ENCODE assay signal across 8 mouse cellular contexts in the genomic region with DNA sequence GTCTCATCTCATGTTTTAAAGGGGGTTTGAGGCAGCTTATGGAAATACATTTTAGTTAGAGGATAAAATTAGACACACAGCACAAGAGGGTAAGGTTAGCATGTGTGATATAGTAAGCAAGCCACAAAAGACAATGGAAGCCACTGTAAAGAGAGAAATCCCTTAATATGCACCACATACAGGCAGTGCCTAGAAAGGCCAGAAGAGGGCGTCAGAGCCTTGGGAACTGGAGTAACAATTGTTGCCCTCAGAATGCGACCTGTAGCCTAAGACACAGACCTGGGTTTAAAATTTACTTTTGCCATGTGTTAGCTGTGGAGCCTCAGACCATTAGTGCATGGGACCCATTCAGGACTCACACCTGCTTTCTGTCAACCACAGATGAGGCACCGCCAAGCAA. TPM values are rescaled to one million over a fixed set of nuclear protein-coding genes. Genes with fewer than 3 reads are reported as not detected.
DNase-seq lines count a peak whose midpoint lies in the region; ATAC-seq and TF ChIP-seq lines count a peak whose summit lies in the region.

No protein-coding gene starts in this region.

- no peak for ATAC-seq in heart, postnatal 0 days (ENCODE audit: insufficient read depth, low read depth)

- H3K4me1 ChIP-seq in heart, postnatal 0 days (ENCODE audit: control insufficient read depth, insufficient read depth) = 0 out of 2 replicates have a peak, but pooled peaks cover 4% of the 10 kb centered on the region
- no peaks in the 10 kb centered on the region for H3K4me1 ChIP-seq in testis, adult 2 months (ENCODE audit: control insufficient read depth, insufficient read depth, low read length)

- H3K4me2 ChIP-seq in heart, postnatal 0 days (ENCODE audit: low read depth, low read length) = no peak overlapping the region

- no peaks in the 10 kb centered on the region for H3K9me3 ChIP-seq in heart, postnatal 0 days (replicated peaks; ENCODE audit: control insufficient read depth, low read length)

- H3K27me3 ChIP-seq in heart, postnatal 0 days (ENCODE audit: control insufficient read depth, insufficient read depth, low read length) = no peaks in the 10 kb centered on the region
- H3K27me3 ChIP-seq in testis, adult 2 months (ENCODE audit: control insufficient read depth, insufficient read depth, low read length) = no peaks in the 10 kb centered on the region

- no peak overlapping the region for H3K9ac ChIP-seq in heart, postnatal 0 days (replicated peaks; ENCODE audit: low read depth, low read length)

- no peak overlapping the region for H3K27ac ChIP-seq in heart, postnatal 0 days (ENCODE audit: low read depth)
- no peak overlapping the region for H3K27ac ChIP-seq in testis, adult 2 months (ENCODE audit: control insufficient read depth, insufficient read depth, low read depth, low read length)

- TF ChIP-seq EP300 in heart, postnatal 0 days (IDR thresholded peaks at IDR 0.05; ENCODE audit: low read depth) = no peak

- TF ChIP-seq POLR2A in testis, adult 2 months (IDR thresholded peaks at IDR 0.05; ENCODE audit: control insufficient read depth, low read depth, low read length) = no peak

- intact Hi-C loops in heart, postnatal 25 days (cut with DNase I) = no loop called here

- no peak overlapping the region for H3K4me3 ChIP-seq in heart, postnatal 0 days (ENCODE audit: low read depth, low read length)
- no peak overlapping the region for H3K4me3 ChIP-seq in testis, adult 2 months (ENCODE audit: control insufficient read depth, low read depth, low read length)

- 31% methylated on average over 3 of the region's 3 CpGs for WGBS in heart, postnatal 0 days

- no peak for DNase-seq in heart, postnatal 0 days (ENCODE audit: low spot score)
- no peak for DNase-seq in heart, postnatal 25 days (ENCODE audit: low spot score)
- DNase-seq in testis, postnatal 14 days (ENCODE audit: low spot score) = no peak
- peak; percentile 38 for DNase-seq in embryo, embryonic 11 days
- peak; percentile 29 for DNase-seq in retina, postnatal 1 day
- DNase-seq in heart, adult 11 months = no peak
- DNase-seq in heart, adult 8-10 months (ENCODE audit: low spot score) = no peak

- peak; percentile 55 for TF ChIP-seq CTCF in heart, postnatal 0 days (IDR thresholded peaks at IDR 0.05; ENCODE audit: low read depth)
- TF ChIP-seq CTCF in testis, adult 2 months (IDR thresholded peaks at IDR 0.05; ENCODE audit: control insufficient read depth, insufficient read depth, insufficient replicate concordance, low read depth, low read length) = peak; percentile 32; the same call in 1 of the 2 replicates

- H3K36me3 ChIP-seq in heart, postnatal 0 days (replicated peaks; ENCODE audit: control insufficient read depth, insufficient read depth, low read length) = no peaks in the 10 kb centered on the region
- H3K36me3 ChIP-seq in testis, adult 2 months (ENCODE audit: control insufficient read depth, insufficient read depth, low read length) = no peaks in the 10 kb centered on the region

RNA-seq across cellular contexts. Expression of a gene that starts 54.2 kb away (rescaled TPM):
- 4.0 and 6.3 TPM in 2 replicates for total RNA-seq in heart, postnatal 0 days (2014; rRNA removed; ENCODE audit: low replicate concordance)
- 6.1 TPM in 2 replicates for polyA plus RNA-seq in heart, postnatal 0 days (2015; fragmentation: Nextera tagmentation; extraction: Ambion mirVana)
- 1 to 10 TPM; 3.0 to 3.3 TPM for total RNA-seq in heart, postnatal 25 days (2021)
- polyA plus RNA-seq in testis, adult 2 months (2012; rRNA removed) = 46.5 and 54.3 TPM in 2 replicates
- total RNA-seq in heart, adult 8-10 months (2022) = 1 to 10 TPM; 2.6 to 6.7 (median 3.5) TPM

Comparison
In these comparisons a context has a peak if more than half of its experiments do, and no peak if none do; other contexts are left out.
1. DNase-seq: peak in embryo, embryonic 11 days (single experiment) and retina, postnatal 1 day (single experiment); none in heart, postnatal 0 days (single experiment), heart, postnatal 25 days (single experiment), testis, postnatal 14 days (single experiment), heart, adult 11 months (single experiment) and heart, adult 8-10 months (single experiment).